Mouse (Mus musculus) forebrain, embryonic 13.5 days (tissue): ENCODE measurements around the gene Rpf1. TPM values are rescaled to one million over a fixed set of nuclear protein-coding genes. Genes with fewer than 3 reads are reported as not detected.

Experiments
- ATAC-seq: fragments of 200-750 bp; cut with Nextera tagmentation; 2 replicates; pipeline ENCODE4 v1.8.0; 2017
- H3K27ac ChIP-seq: fragments of 300-500 bp; sonication (generic); 2 replicates; pipeline ENCODE4 v1.5.1; 2015; ENCODE audit warnings: inconsistent platforms, mild to moderate bottlenecking, moderate library complexity
- H3K27me3 ChIP-seq: fragments of 300-500 bp; sonication (generic); 2 replicates; pipeline ENCODE4 v1.6.1; 2015; ENCODE audit warnings: mild to moderate bottlenecking, inconsistent platforms
- H3K36me3 ChIP-seq: fragments of 300-500 bp; sonication (generic); 2 replicates; pipeline ENCODE4 v1.6.1; 2015; ENCODE audit warnings: mild to moderate bottlenecking, inconsistent platforms; ENCODE audit not compliant: poor library complexity, severe bottlenecking
- H3K4me1 ChIP-seq: fragments of 300-500 bp; sonication (generic); 2 replicates; pipeline ENCODE4 v1.6.1; 2015; ENCODE audit warnings: inconsistent platforms
- H3K4me2 ChIP-seq: fragments of 300-500 bp; sonication (generic); 2 replicates; pipeline ENCODE4 v1.6.1; 2015; ENCODE audit warnings: inconsistent platforms, mild to moderate bottlenecking, moderate library complexity
- H3K4me3 ChIP-seq: fragments of 300-500 bp; sonication (generic); 2 replicates; pipeline ENCODE4 v1.5.1; 2015; ENCODE audit warnings: mild to moderate bottlenecking, inconsistent platforms
- H3K9ac ChIP-seq: fragments of 300-500 bp; sonication (generic); 2 replicates; pipeline ENCODE4 v1.6.1; 2015; ENCODE audit warnings: mild to moderate bottlenecking, inconsistent platforms
- H3K9me3 ChIP-seq: fragments of 300-500 bp; sonication (generic); replicated peaks from 2 replicates; pipeline ENCODE4 v1.6.1; 2016; ENCODE audit warnings: inconsistent platforms
- WGBS: fragments of 180-500 bp; shearing (Covaris S2); methylation state at CpG from one replicate; pipeline ENCODE4 v1.1.7; 2015; 5-methylcytosine and 5-hydroxymethylcytosine counted together
- polyA plus RNA-seq: library from polyadenylated mRNA; unstranded; fragments of >200 nt; fragmentation: Nextera tagmentation; extraction: Ambion mirVana; gene quantifications from 2 replicates; pipeline ENCODE4 v1.2.1, GENCODE M21; 2015

The Rpf1 gene
- polyA plus RNA-seq = 62.5 and 67.5 TPM in 2 replicates

GRCm38 (mm10) chr3:146520798-146521651 is at the start of gene Rpf1:
TSS of gene Rpf1 (minus strand) at chr3:146521429.
- under 1% methylated on average over 50 of the region's 82 CpGs for WGBS
- Histone ChIP-seq H3K4me1 (peaks cover 9% of the 10 kb centered on the region), H3K27me3 (no peaks in the 10 kb centered on the region), H3K27ac (peak within 1 kb of the TSS; percentile 95), H3K4me3 (peak within 1 kb of the TSS; percentile 80), H3K36me3 (peaks cover 21% of the 10 kb centered on the region), H3K9ac (peak within 1 kb of the TSS; percentile 80), H3K9me3 (no peaks in the 10 kb centered on the region), H3K4me2 (peak within 1 kb of the TSS; percentile 80)
- peak; percentile 96 for ATAC-seq

- H3K27me3 ChIP-seq = no peaks in the 10 kb centered on the region
- no peak overlapping the region for H3K4me3 ChIP-seq
- H3K27ac ChIP-seq = no peak overlapping the region
- no peaks in the 10 kb centered on the region for H3K9me3 ChIP-seq
- no peak for ATAC-seq
- WGBS = 80% methylated on average over 6 of the region's 6 CpGs
- H3K4me1 ChIP-seq = no peaks in the 10 kb centered on the region
- no peaks in the 10 kb centered on the region for H3K36me3 ChIP-seq
- no peak overlapping the region for H3K9ac ChIP-seq
- no peak overlapping the region for H3K4me2 ChIP-seq
Measured at GRCm38 (mm10) chr3:146570939-146571338, 49.7 kb upstream of the Rpf1 start.

- Histone ChIP-seq H3K9me3 (no peaks in the 10 kb centered on the region), H3K4me3 (no peak within 1 kb of the TSS), H3K27ac (no peak within 1 kb of the TSS), H3K9ac (no peak within 1 kb of the TSS), H3K4me2 (no peak within 1 kb of the TSS), H3K4me1 (no peaks in the 10 kb centered on the region), H3K36me3 (no peaks in the 10 kb centered on the region), H3K27me3 (no peaks in the 10 kb centered on the region)
- no peak for ATAC-seq
- WGBS = 84% methylated on average over 10 of the region's 10 CpGs
Measured at GRCm38 (mm10) chr3:146570148-146570782, 49.0 kb upstream of the Rpf1 start, which contains the start of gene Uox. TSS of gene Uox (plus strand) at chr3:146570426.

GRCm38 (mm10) chr3:146569594-146569993 is 48.4 kb upstream of the Rpf1 start:
- WGBS = 90% methylated on average over 3 of the region's 3 CpGs
- no peaks in the 10 kb centered on the region for H3K9me3 ChIP-seq

GRCm38 (mm10) chr3:146567884-146568530 is 46.8 kb upstream of the Rpf1 start:
- Histone ChIP-seq H3K27me3 (no peaks in the 10 kb centered on the region), H3K4me2 (no peak overlapping the region), H3K9me3 (no peaks in the 10 kb centered on the region), H3K4me3 (no peak overlapping the region), H3K36me3 (no peaks in the 10 kb centered on the region), H3K4me1 (0 out of 2 replicates have a peak, but pooled peaks cover 3% of the 10 kb centered on the region), H3K9ac (no peak overlapping the region), H3K27ac (no peak overlapping the region)
- ATAC-seq = no peak
- WGBS = 88% methylated on average over 9 of the region's 9 CpGs

More at GRCm38 (mm10) chr3:146569594-146569993, 48.4 kb upstream of the Rpf1 start:
- no peak overlapping the region for H3K9ac ChIP-seq
- H3K36me3 ChIP-seq = no peaks in the 10 kb centered on the region
- H3K27ac ChIP-seq = no peak overlapping the region
- H3K27me3 ChIP-seq = no peaks in the 10 kb centered on the region
- no peak overlapping the region for H3K4me2 ChIP-seq
- 0 out of 2 replicates have a peak, but pooled peaks cover 2% of the 10 kb centered on the region for H3K4me1 ChIP-seq
- H3K4me3 ChIP-seq = no peak overlapping the region
- no peak for ATAC-seq

- ATAC-seq = no peak
- H3K4me3 ChIP-seq = no peak overlapping the region
- no peaks in the 10 kb centered on the region for H3K9me3 ChIP-seq
- H3K4me1 ChIP-seq = 0 out of 2 replicates have a peak, but pooled peaks cover 3% of the 10 kb centered on the region
- no peaks in the 10 kb centered on the region for H3K36me3 ChIP-seq
- WGBS = 79% methylated on average over 7 of the region's 7 CpGs
- H3K27ac ChIP-seq = no peak overlapping the region
- no peak overlapping the region for H3K4me2 ChIP-seq
- H3K9ac ChIP-seq = no peak overlapping the region
- H3K27me3 ChIP-seq = no peaks in the 10 kb centered on the region
Measured at GRCm38 (mm10) chr3:146567366-146567765, 46.1 kb upstream of the Rpf1 start.

GRCm38 (mm10) chr3:146565065-146565411 is 43.8 kb upstream of the Rpf1 start:
- no peak overlapping the region for H3K9ac ChIP-seq
- H3K27ac ChIP-seq = no peak overlapping the region
- H3K4me2 ChIP-seq = no peak overlapping the region
- WGBS = 88% methylated on average over 1 of the region's 1 CpGs
- H3K27me3 ChIP-seq = no peaks in the 10 kb centered on the region
- ATAC-seq = no peak
- no peak overlapping the region for H3K4me3 ChIP-seq
- H3K9me3 ChIP-seq = no peaks in the 10 kb centered on the region
- H3K4me1 ChIP-seq = 0 out of 2 replicates have a peak, but pooled peaks cover 3% of the 10 kb centered on the region
- H3K36me3 ChIP-seq = no peaks in the 10 kb centered on the region

- H3K36me3 ChIP-seq = no peaks in the 10 kb centered on the region
- H3K4me1 ChIP-seq = 0 out of 2 replicates have a peak, but pooled peaks cover 3% of the 10 kb centered on the region
- H3K9me3 ChIP-seq = no peaks in the 10 kb centered on the region
- no peak overlapping the region for H3K4me3 ChIP-seq
- H3K4me2 ChIP-seq = no peak overlapping the region
- H3K9ac ChIP-seq = no peak overlapping the region
- H3K27ac ChIP-seq = no peak overlapping the region
- 26% methylated on average over 14 of the region's 14 CpGs for WGBS
- H3K27me3 ChIP-seq = no peaks in the 10 kb centered on the region
- peak; percentile 50 for ATAC-seq
Measured at GRCm38 (mm10) chr3:146564268-146565064, 43.2 kb upstream of the Rpf1 start.

- no peak overlapping the region for H3K4me3 ChIP-seq
- H3K4me2 ChIP-seq = no peak overlapping the region
- H3K9me3 ChIP-seq = no peaks in the 10 kb centered on the region
- no peak for ATAC-seq
- no peaks in the 10 kb centered on the region for H3K36me3 ChIP-seq
- 93% methylated on average over 7 of the region's 7 CpGs for WGBS
- no peak overlapping the region for H3K9ac ChIP-seq
- no peak overlapping the region for H3K27ac ChIP-seq
- no peaks in the 10 kb centered on the region for H3K27me3 ChIP-seq
- 0 out of 2 replicates have a peak, but pooled peaks cover 3% of the 10 kb centered on the region for H3K4me1 ChIP-seq
Measured at GRCm38 (mm10) chr3:146562936-146563335, 41.7 kb upstream of the Rpf1 start.

GRCm38 (mm10) chr3:146557507-146557906 is 36.3 kb upstream of the Rpf1 start:
- H3K4me3 ChIP-seq = no peak overlapping the region
- no peaks in the 10 kb centered on the region for H3K9me3 ChIP-seq
- no peak overlapping the region for H3K4me2 ChIP-seq
- H3K36me3 ChIP-seq = no peaks in the 10 kb centered on the region
- no peak for ATAC-seq
- no peak overlapping the region for H3K27ac ChIP-seq
- WGBS = 88% methylated on average over 6 of the region's 6 CpGs
- H3K4me1 ChIP-seq = no peaks in the 10 kb centered on the region
- H3K9ac ChIP-seq = no peak overlapping the region
- H3K27me3 ChIP-seq = no peaks in the 10 kb centered on the region

GRCm38 (mm10) chr3:146556567-146556966 is 35.3 kb upstream of the Rpf1 start:
- Histone ChIP-seq H3K4me3 (no peak overlapping the region), H3K4me1 (no peaks in the 10 kb centered on the region), H3K27ac (no peak overlapping the region), H3K9me3 (no peaks in the 10 kb centered on the region), H3K36me3 (no peaks in the 10 kb centered on the region), H3K9ac (no peak overlapping the region), H3K27me3 (no peaks in the 10 kb centered on the region), H3K4me2 (no peak overlapping the region)
- WGBS = 73% methylated on average over 1 of the region's 1 CpGs
- no peak for ATAC-seq
